Mouse (Mus musculus): Measurements from ENCODE around the gene Art4. TPM values are rescaled to one million over a fixed set of nuclear protein-coding genes. Genes with fewer than 3 reads are reported as not detected.
A peak's percentile ranks its signal among the peaks of the same experiment; 100 is the strongest.

The Art4 gene
- polyA plus RNA-seq, 1 experiment from 2014 or later: 1.2 TPM

- Histone ChIP-seq H3K9ac (replicated peaks; ENCODE audit: low read length) (no peak within 1 kb of the TSS), H3K27ac (replicated peaks; ENCODE audit: low read depth, low read length) (no peak within 1 kb of the TSS), H3K27me3 (ENCODE audit: control insufficient read depth, insufficient read depth, low read length) (no peaks in the 10 kb centered on the region), H3K9me3 (replicated peaks; ENCODE audit: control insufficient read depth, low read length) (no peaks in the 10 kb centered on the region), H3K4me3 (ENCODE audit: low read depth, low read length) (no peak within 1 kb of the TSS), H3K36me3 (replicated peaks; ENCODE audit: control insufficient read depth, insufficient read depth, low read depth, low read length) (no peaks in the 10 kb centered on the region), H3K4me1 (ENCODE audit: control insufficient read depth, insufficient read depth, low read length) (no peaks in the 10 kb centered on the region), H3K4me2 (ENCODE audit: low read depth, low read length) (no peak within 1 kb of the TSS)
- no peak for DNase-seq (ENCODE audit: low spot score)
- WGBS: 51% methylated on average over 4 of the region's 4 CpGs
- ATAC-seq (replicated peaks; ENCODE audit: insufficient number of reproducible peaks, low FRiP score, low TSS enrichment, low read depth): no peak
Observed at GRCm38 (mm10) chr6:136835352-136835751, 22.2 kb downstream of the Art4 start, which contains the start of gene Smco3. Gene Smco3 (minus strand): TSS chr6:136835452.

- H3K4me2 ChIP-seq (ENCODE audit: low read depth, low read length): no peak overlapping the region
- WGBS: 69% methylated on average over 5 of the region's 5 CpGs
Observed at GRCm38 (mm10) chr6:136831712-136832111, 25.8 kb downstream of the Art4 start.

GRCm38 (mm10) chr6:136828681-136829080, 28.9 kb downstream of the Art4 start:
- DNase-seq (ENCODE audit: low spot score): no peak

More at GRCm38 (mm10) chr6:136831712-136832111, 25.8 kb downstream of the Art4 start:
- H3K9ac ChIP-seq (replicated peaks; ENCODE audit: low read length): no peak overlapping the region
- no peak for ATAC-seq (replicated peaks; ENCODE audit: insufficient number of reproducible peaks, low FRiP score, low TSS enrichment, low read depth)
- no peaks in the 10 kb centered on the region for H3K9me3 ChIP-seq (replicated peaks; ENCODE audit: control insufficient read depth, low read length)
- no peak overlapping the region for H3K4me3 ChIP-seq (ENCODE audit: low read depth, low read length)
- DNase-seq (ENCODE audit: low spot score): no peak
- no peaks in the 10 kb centered on the region for H3K36me3 ChIP-seq (replicated peaks; ENCODE audit: control insufficient read depth, insufficient read depth, low read depth, low read length)
- H3K27ac ChIP-seq (replicated peaks; ENCODE audit: low read depth, low read length): no peak overlapping the region
- no peaks in the 10 kb centered on the region for H3K27me3 ChIP-seq (ENCODE audit: control insufficient read depth, insufficient read depth, low read length)
- no peaks in the 10 kb centered on the region for H3K4me1 ChIP-seq (ENCODE audit: control insufficient read depth, insufficient read depth, low read length)

GRCm38 (mm10) chr6:136827881-136828561, 29.5 kb downstream of the Art4 start, which contains the start of gene Wbp11:
Gene Wbp11 (minus strand): TSS chr6:136828233.
- Histone ChIP-seq H3K27ac (replicated peaks; ENCODE audit: low read depth, low read length) (peak within 1 kb of the TSS; percentile 43), H3K27me3 (ENCODE audit: control insufficient read depth, insufficient read depth, low read length) (no peaks in the 10 kb centered on the region), H3K9me3 (replicated peaks; ENCODE audit: control insufficient read depth, low read length) (no peaks in the 10 kb centered on the region), H3K9ac (replicated peaks; ENCODE audit: low read length) (peak within 1 kb of the TSS; percentile 98), H3K4me1 (ENCODE audit: control insufficient read depth, insufficient read depth, low read length) (no peaks in the 10 kb centered on the region), H3K4me2 (ENCODE audit: low read depth, low read length) (peak within 1 kb of the TSS; percentile 52), H3K4me3 (ENCODE audit: low read depth, low read length) (peak within 1 kb of the TSS; percentile 99), H3K36me3 (replicated peaks; ENCODE audit: control insufficient read depth, insufficient read depth, low read depth, low read length) (no peaks in the 10 kb centered on the region)
- DNase-seq (ENCODE audit: low spot score): peak; percentile 97
- peak; percentile 100 for ATAC-seq (replicated peaks; ENCODE audit: insufficient number of reproducible peaks, low FRiP score, low TSS enrichment, low read depth)
- 1% methylated on average over 38 of the region's 45 CpGs for WGBS

More at GRCm38 (mm10) chr6:136828681-136829080, 28.9 kb downstream of the Art4 start:
- Histone ChIP-seq H3K4me3 (ENCODE audit: low read depth, low read length) (peak overlapping the region; percentile 99), H3K4me1 (ENCODE audit: control insufficient read depth, insufficient read depth, low read length) (no peaks in the 10 kb centered on the region), H3K4me2 (ENCODE audit: low read depth, low read length) (peak overlapping the region; percentile 52), H3K9me3 (replicated peaks; ENCODE audit: control insufficient read depth, low read length) (no peaks in the 10 kb centered on the region), H3K9ac (replicated peaks; ENCODE audit: low read length) (peak overlapping the region; percentile 64), H3K27me3 (ENCODE audit: control insufficient read depth, insufficient read depth, low read length) (no peaks in the 10 kb centered on the region), H3K27ac (replicated peaks; ENCODE audit: low read depth, low read length) (no peak overlapping the region), H3K36me3 (replicated peaks; ENCODE audit: control insufficient read depth, insufficient read depth, low read depth, low read length) (no peaks in the 10 kb centered on the region)
- WGBS: 30% methylated on average over 4 of the region's 4 CpGs
- no peak for ATAC-seq (replicated peaks; ENCODE audit: insufficient number of reproducible peaks, low FRiP score, low TSS enrichment, low read depth)

GRCm38 (mm10) chr6:136827516-136827880, 30.0 kb downstream of the Art4 start, which contains the start of gene BC049715:
Gene BC049715 (plus strand): TSS chr6:136827626.
- no peak for ATAC-seq (replicated peaks; ENCODE audit: insufficient number of reproducible peaks, low FRiP score, low TSS enrichment, low read depth)
- Histone ChIP-seq H3K4me1 (ENCODE audit: control insufficient read depth, insufficient read depth, low read length) (no peaks in the 10 kb centered on the region), H3K27me3 (ENCODE audit: control insufficient read depth, insufficient read depth, low read length) (no peaks in the 10 kb centered on the region), H3K36me3 (replicated peaks; ENCODE audit: control insufficient read depth, insufficient read depth, low read depth, low read length) (no peaks in the 10 kb centered on the region; the same call in 1 of the 2 replicates), H3K9me3 (replicated peaks; ENCODE audit: control insufficient read depth, low read length) (no peaks in the 10 kb centered on the region), H3K9ac (replicated peaks; ENCODE audit: low read length) (peak within 1 kb of the TSS; percentile 98), H3K4me3 (ENCODE audit: low read depth, low read length) (peak within 1 kb of the TSS; percentile 99), H3K4me2 (ENCODE audit: low read depth, low read length) (peak within 1 kb of the TSS; percentile 52), H3K27ac (replicated peaks; ENCODE audit: low read depth, low read length) (peak within 1 kb of the TSS; percentile 43)
- under 1% methylated on average over 34 of the region's 34 CpGs for WGBS
- DNase-seq (ENCODE audit: low spot score): no peak

- Histone ChIP-seq H3K9me3 (replicated peaks; ENCODE audit: control insufficient read depth, low read length) (no peaks in the 10 kb centered on the region), H3K4me3 (ENCODE audit: low read depth, low read length) (peak overlapping the region; percentile 99), H3K4me1 (ENCODE audit: control insufficient read depth, insufficient read depth, low read length) (no peaks in the 10 kb centered on the region), H3K9ac (replicated peaks; ENCODE audit: low read length) (peak overlapping the region; percentile 98), H3K27ac (replicated peaks; ENCODE audit: low read depth, low read length) (no peak overlapping the region), H3K27me3 (ENCODE audit: control insufficient read depth, insufficient read depth, low read length) (no peaks in the 10 kb centered on the region), H3K4me2 (ENCODE audit: low read depth, low read length) (peak overlapping the region; percentile 50), H3K36me3 (replicated peaks; ENCODE audit: control insufficient read depth, insufficient read depth, low read depth, low read length) (no peaks in the 10 kb centered on the region; the same call in 1 of the 2 replicates)
- ATAC-seq (replicated peaks; ENCODE audit: insufficient number of reproducible peaks, low FRiP score, low TSS enrichment, low read depth) (no peak), DNase-seq (ENCODE audit: low spot score) (no peak)
- WGBS: 14% methylated on average over 7 of the region's 7 CpGs
Observed at GRCm38 (mm10) chr6:136827116-136827515, 30.4 kb downstream of the Art4 start.

- no peak overlapping the region for H3K4me2 ChIP-seq (ENCODE audit: low read depth, low read length)
- ATAC-seq (replicated peaks; ENCODE audit: insufficient number of reproducible peaks, low FRiP score, low TSS enrichment, low read depth) (no peak), DNase-seq (ENCODE audit: low spot score) (no peak)
- no peak overlapping the region for H3K9ac ChIP-seq (replicated peaks; ENCODE audit: low read length)
- H3K36me3 ChIP-seq (replicated peaks; ENCODE audit: control insufficient read depth, insufficient read depth, low read depth, low read length): peaks cover 12% of the 10 kb centered on the region
- no peaks in the 10 kb centered on the region for H3K27me3 ChIP-seq (ENCODE audit: control insufficient read depth, insufficient read depth, low read length)
- 87% methylated on average over 8 of the region's 8 CpGs for WGBS
- no peaks in the 10 kb centered on the region for H3K4me1 ChIP-seq (ENCODE audit: control insufficient read depth, insufficient read depth, low read length)
- H3K27ac ChIP-seq (replicated peaks; ENCODE audit: low read depth, low read length): no peak overlapping the region
- H3K4me3 ChIP-seq (ENCODE audit: low read depth, low read length): no peak overlapping the region
- H3K9me3 ChIP-seq (replicated peaks; ENCODE audit: control insufficient read depth, low read length): no peaks in the 10 kb centered on the region
Observed at GRCm38 (mm10) chr6:136824987-136825386, 32.5 kb downstream of the Art4 start.

- 91% methylated on average over 18 of the region's 18 CpGs for WGBS
- DNase-seq (ENCODE audit: low spot score) (no peak), ATAC-seq (replicated peaks; ENCODE audit: insufficient number of reproducible peaks, low FRiP score, low TSS enrichment, low read depth) (no peak)
- Histone ChIP-seq H3K4me3 (ENCODE audit: low read depth, low read length) (no peak overlapping the region), H3K4me2 (ENCODE audit: low read depth, low read length) (no peak overlapping the region), H3K36me3 (replicated peaks; ENCODE audit: control insufficient read depth, insufficient read depth, low read depth, low read length) (peaks cover 19% of the 10 kb centered on the region), H3K4me1 (ENCODE audit: control insufficient read depth, insufficient read depth, low read length) (no peaks in the 10 kb centered on the region), H3K27ac (replicated peaks; ENCODE audit: low read depth, low read length) (no peak overlapping the region), H3K9ac (replicated peaks; ENCODE audit: low read length) (no peak overlapping the region), H3K27me3 (ENCODE audit: control insufficient read depth, insufficient read depth, low read length) (no peaks in the 10 kb centered on the region), H3K9me3 (replicated peaks; ENCODE audit: control insufficient read depth, low read length) (no peaks in the 10 kb centered on the region)
Observed at GRCm38 (mm10) chr6:136821086-136821485, 36.4 kb downstream of the Art4 start.
